Mouse (Mus musculus) forebrain, embryonic 10.5 days (tissue): Measurements from ENCODE around the gene Tub. TPM values are rescaled to one million over a fixed set of nuclear protein-coding genes. Genes with fewer than 3 reads are reported as not detected.

Experiments
- DNase-seq: peaks from one replicate; pipeline ENCODE4 v3.0.0-alpha.2; 2017; ENCODE audit warnings: low spot score; ENCODE audit errors: extremely low spot score
- H3K27ac ChIP-seq: fragments of 300-500 bp; sonication (generic); 2 replicates; pipeline ENCODE4 v1.5.1; 2016; ENCODE audit warnings: mild to moderate bottlenecking
- H3K27me3 ChIP-seq: fragments of 300-500 bp; sonication (generic); 2 replicates; pipeline ENCODE4 v1.6.1; 2016; ENCODE audit warnings: mild to moderate bottlenecking; ENCODE audit not compliant: poor library complexity, severe bottlenecking
- H3K36me3 ChIP-seq: fragments of 300-500 bp; sonication (generic); replicated peaks from 2 replicates; pipeline ENCODE4 v1.6.1; 2016; ENCODE audit warnings: mild to moderate bottlenecking, moderate library complexity
- H3K4me1 ChIP-seq: fragments of 300-500 bp; sonication (generic); 2 replicates; pipeline ENCODE4 v1.6.1; 2016
- H3K4me3 ChIP-seq: fragments of 300-500 bp; sonication (generic); 2 replicates; pipeline ENCODE4 v1.5.1; 2016; ENCODE audit warnings: mild to moderate bottlenecking, moderate library complexity
- H3K9me3 ChIP-seq: fragments of 300-500 bp; sonication (generic); 2 replicates; pipeline ENCODE4 v1.6.1; 2016; ENCODE audit warnings: mild to moderate bottlenecking, moderate library complexity
- WGBS: fragments of 180-500 bp; shearing (Covaris S2); methylation state at CpG from one replicate; pipeline ENCODE4 v1.1.7; 2016; 5-methylcytosine and 5-hydroxymethylcytosine counted together
- polyA plus RNA-seq: library from polyadenylated mRNA; unstranded; fragments of >200 nt; fragmentation: Nextera tagmentation; extraction: Ambion mirVana; gene quantifications from 2 replicates; pipeline ENCODE4 v1.2.1, GENCODE M21; 2016

Tub gene
- polyA plus RNA-seq, 1 experiment from 2014 or later = 5.2 TPM

- Histone ChIP-seq H3K36me3 (peaks cover 25% of the 10 kb centered on the region), H3K27me3 (peaks cover 54% of the 10 kb centered on the region), H3K4me1 (peaks cover 30% of the 10 kb centered on the region), H3K4me3 (no peak overlapping the region), H3K27ac (no peak overlapping the region), H3K9me3 (no peaks in the 10 kb centered on the region)
- 20% methylated on average over 2 of the region's 2 CpGs for WGBS
- DNase-seq = no peak
Measured at GRCm38 (mm10) chr7:108949301-108949700, 837 bp upstream of the Tub start.

DNA sequence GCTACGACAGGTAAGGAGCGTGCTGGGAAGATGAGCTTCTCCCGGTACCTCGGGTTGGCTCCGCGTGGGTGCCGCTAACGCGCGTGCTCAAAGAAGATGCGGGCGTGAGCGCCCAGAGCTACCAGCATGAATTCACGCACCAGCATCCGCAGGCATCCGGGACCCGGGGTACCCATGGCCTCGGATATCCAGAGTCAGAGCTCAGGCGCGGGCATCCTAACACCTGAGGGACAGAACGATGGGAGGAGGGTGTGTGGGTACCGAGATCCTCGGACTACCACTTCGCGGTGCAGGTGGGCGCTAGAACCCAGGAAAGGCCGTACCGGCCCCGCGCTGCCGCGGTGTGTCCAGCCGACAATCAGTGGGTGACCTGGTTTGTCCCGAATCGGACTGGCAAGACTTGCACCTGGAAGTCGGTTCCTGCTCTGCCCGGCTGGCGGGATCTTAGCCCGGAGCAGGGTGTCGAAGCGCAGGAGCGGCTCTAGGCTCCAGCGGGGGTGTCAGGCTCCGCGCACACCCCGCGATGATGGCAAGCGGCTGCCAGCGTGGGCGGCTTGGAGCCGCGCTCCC, 709 bp downstream of the Tub start:
- peak; percentile 47 for DNase-seq
- peaks cover 54% of the 10 kb centered on the region for H3K27me3 ChIP-seq
- peaks cover 9% of the 10 kb centered on the region for H3K36me3 ChIP-seq
- H3K27ac ChIP-seq = peak overlapping the region; percentile 48; the same call in 1 of the 2 replicates
- H3K9me3 ChIP-seq = no peaks in the 10 kb centered on the region
- peak overlapping the region; percentile 72 for H3K4me3 ChIP-seq
- WGBS = under 1% methylated on average over 52 of the region's 52 CpGs
- H3K4me1 ChIP-seq = peaks cover 30% of the 10 kb centered on the region

- Histone ChIP-seq H3K9me3 (no peaks in the 10 kb centered on the region), H3K36me3 (no peaks in the 10 kb centered on the region), H3K27ac (no peak overlapping the region), H3K4me1 (peaks cover 30% of the 10 kb centered on the region), H3K27me3 (peaks cover 54% of the 10 kb centered on the region), H3K4me3 (no peak overlapping the region)
- DNase-seq = no peak
- WGBS = 87% methylated on average over 6 of the region's 6 CpGs
Measured at GRCm38 (mm10) chr7:108952801-108953200, 2.7 kb downstream of the Tub start.

GRCm38 (mm10) chr7:108954185-108954584, 4.0 kb downstream of the Tub start:
- H3K4me3 ChIP-seq = no peak overlapping the region
- H3K27me3 ChIP-seq = peaks cover 46% of the 10 kb centered on the region
- H3K27ac ChIP-seq = no peak overlapping the region
- peaks cover 21% of the 10 kb centered on the region for H3K4me1 ChIP-seq
- H3K36me3 ChIP-seq = no peaks in the 10 kb centered on the region
- 55% methylated on average over 4 of the region's 4 CpGs for WGBS
- no peaks in the 10 kb centered on the region for H3K9me3 ChIP-seq
- peak; percentile 46 for DNase-seq

GRCm38 (mm10) chr7:108957734-108958133, 7.6 kb downstream of the Tub start:
- H3K4me3 ChIP-seq = no peak overlapping the region
- DNase-seq = no peak
- H3K9me3 ChIP-seq = no peaks in the 10 kb centered on the region
- H3K27ac ChIP-seq = no peak overlapping the region
- H3K36me3 ChIP-seq = no peaks in the 10 kb centered on the region
- peaks cover 11% of the 10 kb centered on the region for H3K27me3 ChIP-seq
- WGBS = 88% methylated on average over 2 of the region's 2 CpGs
- no peaks in the 10 kb centered on the region for H3K4me1 ChIP-seq

GRCm38 (mm10) chr7:108965968-108966367, 15.8 kb downstream of the Tub start:
- H3K4me3 ChIP-seq = no peak overlapping the region
- H3K27me3 ChIP-seq = peaks cover 18% of the 10 kb centered on the region
- peaks cover 10% of the 10 kb centered on the region; the same call in 1 of the 2 replicates for H3K4me1 ChIP-seq
- no peak for DNase-seq
- H3K36me3 ChIP-seq = no peaks in the 10 kb centered on the region
- H3K9me3 ChIP-seq = no peaks in the 10 kb centered on the region
- WGBS = 31% methylated on average over 2 of the region's 2 CpGs
- H3K27ac ChIP-seq = no peak overlapping the region

DNA sequence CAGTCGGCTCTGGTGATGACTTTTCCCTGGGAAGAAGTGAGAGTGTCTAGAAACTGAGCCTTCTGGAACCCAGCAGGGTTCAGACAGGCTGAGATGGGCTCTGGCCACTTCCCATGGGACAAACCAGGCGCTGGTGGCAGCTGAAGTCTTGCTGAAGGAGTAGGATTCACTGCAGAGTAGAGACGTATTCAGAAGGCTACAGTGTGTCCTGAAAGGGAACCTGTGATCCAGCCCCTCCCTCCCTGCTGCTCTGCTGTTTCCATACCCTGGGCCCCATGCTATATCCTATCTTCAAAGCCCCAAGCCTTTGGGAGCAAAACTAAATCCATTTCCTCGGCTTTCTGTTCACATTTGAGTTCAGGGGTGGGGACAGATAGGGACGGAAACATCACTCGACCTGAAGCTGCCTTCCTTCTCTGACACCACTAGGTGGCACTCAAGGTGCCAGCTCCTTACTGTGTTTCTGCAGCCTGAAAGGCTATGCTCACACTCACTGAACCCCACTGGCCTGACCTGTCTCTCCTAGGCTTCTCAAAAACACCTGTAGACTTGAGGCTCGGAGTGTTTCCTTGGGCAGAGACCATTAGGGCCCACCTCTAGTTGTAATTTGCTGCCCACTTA, 16.7 kb downstream of the Tub start:
- no peaks in the 10 kb centered on the region for H3K9me3 ChIP-seq
- peaks cover 13% of the 10 kb centered on the region for H3K4me1 ChIP-seq
- no peak overlapping the region for H3K27ac ChIP-seq
- H3K36me3 ChIP-seq = no peaks in the 10 kb centered on the region
- DNase-seq = peak; percentile 43
- H3K4me3 ChIP-seq = no peak overlapping the region
- 38% methylated on average over 7 of the region's 7 CpGs for WGBS
- H3K27me3 ChIP-seq = peaks cover 26% of the 10 kb centered on the region

GRCm38 (mm10) chr7:108968201-108968600, 18.1 kb downstream of the Tub start:
- DNase-seq = no peak
- H3K27me3 ChIP-seq = peaks cover 26% of the 10 kb centered on the region
- no peak overlapping the region for H3K4me3 ChIP-seq
- 48% methylated on average over 6 of the region's 6 CpGs for WGBS
- peaks cover 27% of the 10 kb centered on the region for H3K4me1 ChIP-seq
- H3K27ac ChIP-seq = no peak overlapping the region
- no peaks in the 10 kb centered on the region for H3K9me3 ChIP-seq
- no peaks in the 10 kb centered on the region for H3K36me3 ChIP-seq

DNA sequence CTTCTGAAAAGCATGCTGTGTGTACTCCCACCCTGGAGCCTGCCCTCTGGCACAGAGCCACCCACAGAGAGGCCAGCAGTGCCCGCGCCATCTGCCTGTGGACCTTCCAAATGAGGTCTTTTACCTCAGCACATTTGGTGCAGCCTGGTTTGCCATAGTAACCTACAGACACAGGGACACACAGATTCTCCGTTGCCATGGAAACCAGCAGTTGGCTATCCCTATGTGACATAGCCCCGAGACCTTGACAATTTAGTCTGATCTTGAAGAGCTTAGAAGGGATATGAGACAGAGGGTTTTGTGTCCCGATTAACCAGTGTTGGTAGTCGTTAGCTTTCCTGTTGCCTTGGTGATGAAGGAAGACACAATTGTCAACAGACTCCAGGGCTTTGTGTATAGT, 22.1 kb downstream of the Tub start:
- 51% methylated on average over 6 of the region's 6 CpGs for WGBS
- H3K27ac ChIP-seq = peak overlapping the region; percentile 52; the same call in 1 of the 2 replicates
- H3K4me3 ChIP-seq = no peak overlapping the region
- no peaks in the 10 kb centered on the region for H3K36me3 ChIP-seq
- H3K27me3 ChIP-seq = peaks cover 23% of the 10 kb centered on the region
- H3K4me1 ChIP-seq = peaks cover 18% of the 10 kb centered on the region
- no peaks in the 10 kb centered on the region for H3K9me3 ChIP-seq
- DNase-seq = peak; percentile 42

GRCm38 (mm10) chr7:108985934-108986708, 36.0 kb downstream of the Tub start:
- Histone ChIP-seq H3K4me1 (no peaks in the 10 kb centered on the region), H3K27ac (no peak overlapping the region), H3K4me3 (no peak overlapping the region), H3K27me3 (no peaks in the 10 kb centered on the region), H3K9me3 (no peaks in the 10 kb centered on the region), H3K36me3 (no peaks in the 10 kb centered on the region)
- no peak for DNase-seq
- 95% methylated on average over 2 of the region's 3 CpGs for WGBS

DNA sequence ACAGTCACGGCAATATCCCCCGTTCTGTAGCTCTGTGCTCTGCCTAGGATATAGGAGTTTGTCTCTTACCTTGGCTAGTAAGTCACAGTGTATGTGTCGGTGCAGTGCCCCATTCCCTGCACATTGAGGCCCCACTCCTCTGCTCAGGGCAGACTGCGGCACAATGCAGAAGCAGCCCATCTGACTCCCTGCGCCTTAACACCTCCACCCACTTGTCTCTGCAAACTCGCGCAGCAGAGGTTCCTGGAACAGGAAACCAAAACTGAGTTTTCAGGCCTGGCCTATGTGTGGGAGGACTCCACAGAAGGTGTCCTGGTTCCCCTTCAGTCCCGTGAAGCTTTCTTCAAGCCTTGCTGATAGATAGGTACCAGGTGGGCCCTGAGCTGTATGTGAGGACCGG, 41.1 kb downstream of the Tub start:
- Histone ChIP-seq H3K4me3 (no peak overlapping the region), H3K27ac (no peak overlapping the region), H3K27me3 (no peaks in the 10 kb centered on the region), H3K4me1 (no peaks in the 10 kb centered on the region), H3K9me3 (no peaks in the 10 kb centered on the region), H3K36me3 (no peaks in the 10 kb centered on the region)
- WGBS = 95% methylated on average over 9 of the region's 9 CpGs
- no peak for DNase-seq

GRCm38 (mm10) chr7:108993230-108993629, 43.1 kb downstream of the Tub start:
- Histone ChIP-seq H3K9me3 (no peaks in the 10 kb centered on the region), H3K4me1 (no peaks in the 10 kb centered on the region), H3K27me3 (no peaks in the 10 kb centered on the region), H3K27ac (no peak overlapping the region), H3K4me3 (no peak overlapping the region), H3K36me3 (no peaks in the 10 kb centered on the region)
- no peak for DNase-seq
- 90% methylated on average over 7 of the region's 7 CpGs for WGBS

GRCm38 (mm10) chr7:108993881-108994291, 43.7 kb downstream of the Tub start:
- DNase-seq = no peak
- Histone ChIP-seq H3K36me3 (no peaks in the 10 kb centered on the region), H3K4me3 (no peak overlapping the region), H3K27me3 (no peaks in the 10 kb centered on the region), H3K9me3 (no peaks in the 10 kb centered on the region), H3K4me1 (no peaks in the 10 kb centered on the region), H3K27ac (no peak overlapping the region)
- WGBS = 88% methylated on average over 3 of the region's 3 CpGs
